Mouse (Mus musculus) heart, adult 2 months (tissue): ENCODE measurements around the gene Zfp831.

Experiments
- CTCF ChIP-seq: fragments of 200-600 bp; IDR thresholded peaks from 2 replicates; pipeline ENCODE4 v1.8.1; 2022; ENCODE audit warnings: antibody characterized with exemption, mild to moderate bottlenecking, moderate library complexity
- EP300 ChIP-seq: fragments of 200-500 bp; IDR thresholded peaks from 2 replicates; pipeline ENCODE4 v1.6.1; 2011; ENCODE audit warnings: low read depth, low read length, control low read depth; ENCODE audit not compliant: insufficient read depth
- POLR2A ChIP-seq: fragments of 200-500 bp; IDR thresholded peaks from 2 replicates; pipeline ENCODE4 v1.6.1; 2011; ENCODE audit warnings: mild to moderate bottlenecking, low read depth, low read length, control low read depth; ENCODE audit not compliant: insufficient read depth

- TF ChIP-seq POLR2A (no peak), CTCF (no peak), EP300 (no peak)
Observed at GRCm38 (mm10) chr2:174601938-174602685, 41.2 kb upstream of the Zfp831 start.
